Mouse (Mus musculus): ENCODE data around the gene Higd2a.
A peak's percentile ranks its signal among the peaks of the same experiment; 100 is the strongest.
"Not testable (repeated sequence)": the region's sequence is repeated elsewhere in the genome, so short reads cannot be mapped to it uniquely, and the experiment has no call there.

The Higd2a gene

DNA sequence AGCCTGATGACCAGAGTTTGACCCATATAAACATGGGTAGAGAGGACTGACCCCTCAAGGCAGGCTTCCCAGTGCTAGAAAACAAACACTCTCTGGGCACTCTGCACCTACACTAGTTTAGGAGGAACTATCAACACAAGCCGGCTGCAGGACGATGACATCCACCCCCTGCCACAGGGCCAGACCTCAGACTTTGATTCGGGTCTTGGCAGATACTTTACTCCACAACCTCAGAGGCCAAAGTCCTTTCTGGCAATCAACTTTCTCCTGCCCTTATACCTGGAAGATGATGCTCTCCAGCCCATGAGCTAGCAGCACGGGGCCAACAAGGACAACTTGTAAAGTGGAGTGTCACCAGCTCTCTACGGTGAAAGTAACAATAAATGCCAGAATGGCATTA is 7.1 kb upstream of the Higd2a start:
- no peak for DNase-seq

DNA sequence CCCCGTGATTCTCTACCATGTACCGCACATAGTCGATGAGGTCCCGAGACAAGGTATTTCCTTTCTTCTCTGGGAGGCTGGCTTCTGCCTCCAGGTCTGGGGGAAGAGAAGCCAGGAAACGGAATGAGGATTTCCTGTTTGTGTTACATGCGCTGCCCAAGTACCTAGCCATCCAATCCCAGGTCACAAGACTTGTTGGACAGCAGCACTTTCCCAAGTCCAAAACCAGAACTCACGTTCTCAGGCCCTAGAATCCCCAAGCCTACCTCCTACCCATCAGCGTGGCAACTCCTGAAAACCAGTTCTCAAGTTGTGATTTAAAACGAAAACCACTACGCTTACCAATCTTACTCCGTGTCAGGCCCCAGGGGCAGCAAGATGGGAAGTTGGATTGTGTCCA is 4.2 kb upstream of the Higd2a start:
- no peak for DNase-seq

DNA sequence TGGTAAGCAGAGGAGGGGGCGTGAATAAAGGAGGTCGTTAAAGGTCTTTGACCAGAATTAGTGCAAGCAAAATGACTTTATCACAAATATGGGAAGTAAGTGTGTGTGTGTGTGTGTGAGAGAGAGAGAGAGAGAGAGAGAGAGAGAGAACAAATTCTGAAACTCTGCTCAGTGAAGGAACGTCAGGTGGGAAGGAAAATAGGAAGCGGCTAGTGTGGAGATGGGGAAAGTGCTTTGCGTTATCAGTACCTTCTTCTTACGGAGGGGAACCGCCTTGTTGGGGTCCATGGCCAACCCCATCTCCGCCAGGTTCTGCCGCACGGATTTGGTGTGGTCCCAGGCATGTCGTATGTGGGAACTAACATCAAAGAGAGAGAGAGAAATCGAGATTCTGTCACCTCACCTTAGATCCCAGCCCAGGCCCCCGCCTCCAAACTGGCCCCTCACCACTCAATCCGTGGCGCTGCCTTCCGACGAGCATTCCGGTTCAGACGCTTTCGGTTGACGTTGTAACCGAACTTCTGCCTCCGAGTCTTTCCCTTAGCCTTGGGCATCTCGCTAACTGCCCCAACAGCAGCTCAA is 502 bp upstream of the Higd2a start:
- DNase-seq: no peak

DNA sequence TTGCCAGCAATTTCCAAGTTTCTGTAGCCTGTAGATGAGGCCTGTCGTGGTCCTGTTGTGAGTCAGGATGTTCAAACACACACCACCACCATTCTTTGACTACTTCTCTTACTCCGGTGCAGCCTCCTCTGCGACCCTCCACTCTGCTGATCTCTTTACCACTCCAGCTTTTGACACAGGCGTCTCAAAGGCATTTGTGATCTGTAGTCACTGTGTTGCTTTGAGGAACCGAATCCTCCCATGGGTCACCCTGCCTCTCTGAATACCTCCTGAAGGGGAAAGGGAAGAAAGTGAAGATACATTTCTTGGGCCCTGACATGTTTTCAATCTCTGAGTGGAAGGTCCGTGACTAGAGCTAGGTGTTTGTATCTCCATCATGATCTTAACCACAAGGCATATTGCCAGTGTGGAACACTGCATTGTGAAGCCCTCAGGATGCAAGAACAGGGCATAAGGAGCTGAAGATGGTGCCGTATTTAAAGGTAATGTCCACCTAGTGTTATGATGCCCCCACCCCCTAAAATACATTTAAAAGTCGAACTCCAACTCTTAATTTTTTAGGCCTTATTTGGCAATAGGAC is 1.9 kb downstream of the Higd2a start:
- DNase-seq: no peak

DNA sequence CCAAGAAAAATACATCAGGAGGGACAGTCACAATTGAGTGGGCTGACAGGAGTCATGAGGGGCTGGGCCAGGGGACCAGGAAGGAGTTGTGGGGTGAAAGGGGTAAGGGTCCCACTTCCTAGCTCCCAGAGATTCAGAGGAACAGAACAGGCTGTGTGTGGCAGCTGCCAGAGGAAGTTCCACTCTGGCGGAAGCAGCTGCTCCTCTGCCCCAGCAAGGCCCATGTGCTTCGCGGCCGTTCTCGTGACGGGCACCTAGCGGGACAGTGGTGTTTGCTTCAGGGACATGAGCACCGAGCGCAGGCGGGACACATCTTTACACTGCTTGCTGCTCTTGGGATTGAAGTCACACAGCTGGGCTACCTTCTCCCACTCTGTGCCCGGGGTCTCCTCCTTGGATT is 3.6 kb downstream of the Higd2a start:
- no peak for DNase-seq

GRCm38 (mm10) chr13:54596107-54596690 is 6.2 kb downstream of the Higd2a start:
- DNase-seq: no peak

- DNase-seq: no peak
These were observed 6.9 kb downstream of the Higd2a start for GRCm38 (mm10) chr13:54596870-54597269.

- no peak for DNase-seq
These were observed 8.7 kb downstream of the Higd2a start for GRCm38 (mm10) chr13:54598622-54599143.

DNA sequence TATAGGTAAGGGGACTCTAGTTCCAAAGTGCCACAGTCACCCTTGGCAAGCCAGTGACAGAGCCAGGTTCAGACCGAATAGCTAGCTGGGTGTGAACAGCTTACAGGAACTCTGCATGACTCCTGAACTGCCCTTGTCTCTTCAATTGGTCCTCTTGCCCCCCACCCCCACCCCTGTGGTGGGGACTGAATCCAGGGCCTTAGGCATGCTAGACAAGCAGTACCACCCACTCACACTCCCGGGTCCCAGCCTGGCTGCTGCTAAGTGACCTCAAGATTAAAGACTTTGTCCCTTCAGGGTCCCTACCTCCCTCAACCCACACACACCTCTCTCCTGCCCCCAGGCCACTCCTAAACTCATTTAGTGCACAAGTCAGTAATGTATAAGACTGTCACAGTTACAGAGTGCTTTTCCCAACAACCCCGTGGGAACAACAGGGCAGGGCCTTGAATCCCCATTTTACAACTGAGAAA is 12.7 kb downstream of the Higd2a start:
- no peak for DNase-seq

DNA sequence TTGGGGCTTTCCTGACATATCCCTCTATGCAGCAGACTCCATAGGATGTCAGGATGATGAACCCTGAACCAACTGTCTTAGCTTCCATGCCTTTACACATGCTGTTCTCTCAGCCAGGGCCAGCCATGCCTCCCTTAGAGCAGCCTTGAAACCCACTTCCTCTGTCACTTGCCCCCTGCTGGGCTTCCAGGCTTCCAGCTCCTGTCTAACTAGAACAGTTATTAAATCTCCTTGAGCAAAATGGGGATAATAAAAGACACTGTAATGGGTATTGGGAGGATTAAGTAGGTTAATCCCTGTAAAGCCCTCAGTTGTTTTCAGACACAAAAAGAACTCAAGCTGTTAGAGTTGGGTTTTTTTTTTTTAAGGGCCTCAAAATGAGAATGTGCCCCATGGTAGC is 13.5 kb downstream of the Higd2a start:
- DNase-seq: no peak

DNA sequence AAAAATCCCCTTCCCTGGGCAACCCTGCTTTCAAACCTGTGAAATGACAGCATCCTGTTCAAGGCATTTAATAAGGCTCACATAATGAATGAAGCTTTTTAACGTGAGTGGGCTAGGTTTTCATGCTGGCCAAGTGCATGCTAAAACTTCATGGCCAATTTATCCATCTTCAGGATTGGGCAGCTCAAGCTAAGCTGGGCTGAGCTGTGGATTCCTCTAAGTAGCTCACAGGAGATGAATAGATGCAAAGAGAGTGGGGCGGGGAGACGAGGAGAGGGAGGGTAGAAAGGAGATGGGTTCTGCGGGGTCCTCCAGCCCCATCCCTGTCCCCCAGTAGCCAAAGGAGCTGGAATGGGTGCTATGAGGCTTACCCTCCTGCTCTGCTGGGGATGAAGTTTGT is 14.2 kb downstream of the Higd2a start:
- DNase-seq: no peak

DNA sequence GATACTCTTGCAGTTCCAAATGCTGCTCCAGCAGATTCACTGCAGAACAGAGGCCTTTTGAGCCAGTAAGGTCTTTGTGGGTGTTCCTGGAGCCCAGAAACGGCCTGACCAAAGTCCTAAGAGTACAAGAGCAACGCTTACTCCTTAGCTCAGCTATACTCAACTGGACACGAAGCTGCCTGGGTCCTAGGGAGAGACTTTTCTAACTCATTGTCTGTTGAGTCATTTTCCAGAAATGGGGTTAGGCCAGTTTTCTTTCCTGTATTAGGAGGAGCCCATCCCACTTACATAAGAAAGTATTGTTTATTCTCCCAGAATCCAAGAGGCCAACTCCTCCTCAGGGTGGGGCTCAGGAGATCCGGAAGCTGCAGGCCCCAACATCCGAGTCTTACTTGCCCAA is 15.4 kb downstream of the Higd2a start:
- DNase-seq: no peak

- DNase-seq: no peak
These were observed 17.2 kb downstream of the Higd2a start for GRCm38 (mm10) chr13:54607204-54607603.

- DNase-seq: no peak
These were observed 18.0 kb downstream of the Higd2a start for GRCm38 (mm10) chr13:54608002-54608401.

DNA sequence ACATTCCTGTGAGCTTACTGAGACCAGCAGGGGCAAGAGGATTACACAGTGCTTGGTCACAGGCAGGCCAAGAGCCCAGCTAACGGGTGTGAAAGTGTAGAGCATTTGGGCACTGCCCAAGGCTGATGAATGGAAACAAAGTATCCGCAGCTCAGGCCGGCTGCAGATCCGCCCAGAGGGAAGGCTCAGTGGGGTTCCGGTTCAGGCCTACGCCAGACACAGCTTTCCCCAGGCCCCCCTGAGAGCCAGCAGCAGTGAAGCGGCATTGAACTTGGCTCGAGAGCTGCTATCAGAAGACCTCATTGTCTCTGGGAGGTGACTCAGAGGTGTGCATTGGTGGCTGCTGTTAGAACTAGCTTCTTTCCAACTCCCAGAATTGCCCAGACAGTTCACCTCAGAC is 18.7 kb downstream of the Higd2a start:
- DNase-seq: peak; percentile 56

DNA sequence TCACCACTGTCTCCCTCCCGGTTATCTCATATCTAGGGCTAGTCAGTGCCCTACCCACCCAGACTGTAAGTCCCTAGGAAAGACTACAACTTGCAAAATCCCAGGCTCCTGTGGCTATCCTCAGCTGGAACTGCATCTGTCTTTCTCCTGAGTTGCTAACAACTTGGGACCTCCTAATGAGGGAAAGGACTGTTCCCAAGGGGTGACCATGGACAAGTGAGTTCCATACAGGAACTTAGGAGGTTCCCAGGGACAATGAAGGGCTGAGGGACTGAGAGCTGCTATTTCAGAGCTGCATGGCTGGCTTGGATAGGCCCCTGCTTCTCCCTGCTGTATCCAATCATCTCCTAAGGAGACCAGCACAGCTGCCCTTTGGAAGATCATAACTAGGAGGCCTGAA is 19.3 kb downstream of the Higd2a start:
- no peak for DNase-seq

GRCm38 (mm10) chr13:54610613-54610971 is 20.6 kb downstream of the Higd2a start:
- no peak for DNase-seq

GRCm38 (mm10) chr13:54610972-54611754 is 21.2 kb downstream of the Higd2a start, which contains the start of gene Cltb:
Gene Cltb (minus strand): TSS chr13:54611344.
- peak; percentile 88 for DNase-seq

GRCm38 (mm10) chr13:54613141-54613540 is 23.1 kb downstream of the Higd2a start:
- not testable (repeated sequence) for DNase-seq

DNA sequence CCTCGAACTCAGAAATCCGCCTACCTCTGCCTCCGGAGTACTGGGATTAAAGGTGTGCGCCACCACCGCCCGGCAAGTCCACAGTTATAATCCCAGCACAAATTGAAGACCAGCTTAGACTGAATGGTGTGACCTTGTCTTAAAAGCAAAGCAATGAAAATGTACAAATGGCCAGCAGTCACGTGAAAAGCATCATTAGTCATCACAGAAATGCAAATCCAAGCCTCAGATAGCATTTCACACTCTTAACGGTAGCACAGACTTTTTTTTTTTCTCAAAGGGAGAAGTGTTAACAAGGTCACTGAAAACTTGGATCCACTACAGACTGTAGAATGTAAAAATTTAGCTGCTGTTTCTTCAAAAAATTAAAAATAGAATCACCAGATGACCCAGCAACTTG is 26.3 kb downstream of the Higd2a start:
- DNase-seq: no peak

- no peak for DNase-seq
These were observed 27.0 kb downstream of the Higd2a start for GRCm38 (mm10) chr13:54616998-54617397.

- DNase-seq: peak; percentile 97
These were observed 31.3 kb downstream of the Higd2a start, which contains the start of gene Faf2 for GRCm38 (mm10) chr13:54621155-54621932. Gene Faf2 (plus strand): TSS chr13:54621784.
